Mouse (Mus musculus) C2C12 (cell line): ENCODE results near the gene Gm7951.
"Not testable (repeated sequence)": the region's sequence is repeated elsewhere in the genome, so short reads cannot be mapped to it uniquely, and the experiment has no call there.

Experiments used
- CTCF ChIP-seq: IDR thresholded peaks from one replicate; pipeline ENCODE4 v1.5.1; 2011; ENCODE audit not compliant: control insufficient read depth, insufficient read depth, insufficient read length
- MAX ChIP-seq: IDR thresholded peaks from one replicate; pipeline ENCODE4 v1.6.1; 2011; ENCODE audit warnings: mild to moderate bottlenecking, control low read depth
- MYOD1 ChIP-seq: IDR thresholded peaks from one replicate; pipeline ENCODE4 v1.6.1; 2011; ENCODE audit warnings: low read depth; ENCODE audit not compliant: control insufficient read depth, insufficient read length

DNA sequence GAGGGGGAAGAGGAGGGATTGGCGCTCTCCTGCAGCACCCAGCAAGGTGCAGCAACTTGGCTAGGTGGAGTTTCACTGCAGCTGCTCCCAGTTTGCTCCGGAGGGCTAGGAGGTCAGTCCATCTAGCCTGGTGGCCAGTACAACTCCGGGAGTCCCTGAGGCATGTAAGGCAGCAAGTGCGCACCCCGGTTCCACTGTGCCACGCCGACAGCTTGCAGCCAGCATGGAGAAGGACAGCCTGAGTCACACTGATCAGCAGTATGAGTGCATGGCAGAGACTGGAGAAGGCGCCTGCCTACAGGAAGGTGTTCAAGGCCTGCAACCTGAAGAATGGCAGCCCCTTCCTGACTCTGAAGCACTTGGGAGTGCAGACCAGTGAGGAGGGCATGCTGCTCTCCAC is 17.4 kb upstream of the Gm7951 start:
- not testable (repeated sequence) for TF ChIP-seq MYOD1, CTCF, MAX
